Mouse (Mus musculus) liver, embryonic 15.5 days (tissue): ENCODE data around the gene Eif3c. TPM values are rescaled to one million over a fixed set of nuclear protein-coding genes. Genes with fewer than 3 reads are reported as not detected.

Source experiments
- ATAC-seq: fragments of 200-750 bp; cut with Nextera tagmentation; 2 replicates; pipeline ENCODE4 v1.8.0; 2017; ENCODE audit warnings: moderate number of reproducible peaks, mild to moderate bottlenecking, moderate library complexity; ENCODE audit not compliant: insufficient read depth
- H3K27ac ChIP-seq: fragments of 300-500 bp; sonication (generic); replicated peaks from 2 replicates; pipeline ENCODE4 v1.5.1; 2015; ENCODE audit warnings: mild to moderate bottlenecking, inconsistent platforms
- H3K27me3 ChIP-seq: fragments of 300-500 bp; sonication (generic); 2 replicates; pipeline ENCODE4 v1.6.1; 2015; ENCODE audit warnings: mild to moderate bottlenecking, inconsistent platforms
- H3K36me3 ChIP-seq: fragments of 300-500 bp; sonication (generic); replicated peaks from 2 replicates; pipeline ENCODE4 v1.6.1; 2015; ENCODE audit warnings: moderate library complexity, mild to moderate bottlenecking, inconsistent platforms
- H3K4me1 ChIP-seq: fragments of 300-500 bp; sonication (generic); replicated peaks from 2 replicates; pipeline ENCODE4 v1.6.1; 2015; ENCODE audit warnings: inconsistent platforms
- H3K4me2 ChIP-seq: fragments of 300-500 bp; sonication (generic); 2 replicates; pipeline ENCODE4 v1.6.1; 2015; ENCODE audit warnings: moderate library complexity, mild to moderate bottlenecking, inconsistent platforms
- H3K4me3 ChIP-seq: fragments of 300-500 bp; sonication (generic); replicated peaks from 2 replicates; pipeline ENCODE4 v1.5.1; 2015; ENCODE audit warnings: mild to moderate bottlenecking, inconsistent platforms
- H3K9ac ChIP-seq: fragments of 300-500 bp; sonication (generic); 2 replicates; pipeline ENCODE4 v1.6.1; 2015; ENCODE audit warnings: moderate library complexity, mild to moderate bottlenecking, inconsistent platforms
- H3K9me3 ChIP-seq: fragments of 300-500 bp; sonication (generic); replicated peaks from 2 replicates; pipeline ENCODE4 v1.6.1; 2016; ENCODE audit warnings: inconsistent platforms
- WGBS: fragments of 180-500 bp; shearing (Covaris S2); methylation state at CpG from one replicate; pipeline ENCODE4 v1.1.7; 2015; ENCODE audit warnings: mixed read lengths; ENCODE audit not compliant: insufficient replicate concordance; 5-methylcytosine and 5-hydroxymethylcytosine counted together
- polyA plus RNA-seq: library from polyadenylated mRNA; unstranded; fragments of >200 nt; fragmentation: Nextera tagmentation; extraction: Ambion mirVana; gene quantifications from 2 replicates; pipeline ENCODE4 v1.2.1, GENCODE M21; 2015

The Eif3c gene
- polyA plus RNA-seq, 1 experiment from 2014 or later, result 86.2 TPM

- Histone ChIP-seq H3K36me3 (no peaks in the 10 kb centered on the region), H3K4me1 (no peaks in the 10 kb centered on the region), H3K27me3 (peaks cover 5% of the 10 kb centered on the region; the same call in 1 of the 2 replicates), H3K4me2 (no peak overlapping the region), H3K4me3 (no peak overlapping the region), H3K9me3 (no peaks in the 10 kb centered on the region), H3K27ac (no peak overlapping the region), H3K9ac (no peak overlapping the region)
- no peak for ATAC-seq
- 73% methylated on average over 5 of the region's 5 CpGs for WGBS
Measured at GRCm38 (mm10) chr7:126518261-126518941, 47.8 kb downstream of the Eif3c start.

GRCm38 (mm10) chr7:126511287-126511686, 54.9 kb downstream of the Eif3c start:
- 56% methylated on average over 3 of the region's 3 CpGs for WGBS
- Histone ChIP-seq H3K9ac (no peak overlapping the region), H3K4me2 (no peak overlapping the region), H3K27me3 (peaks cover 5% of the 10 kb centered on the region; the same call in 1 of the 2 replicates), H3K27ac (no peak overlapping the region), H3K4me1 (no peaks in the 10 kb centered on the region), H3K4me3 (no peak overlapping the region), H3K36me3 (no peaks in the 10 kb centered on the region), H3K9me3 (no peaks in the 10 kb centered on the region)
- no peak for ATAC-seq

DNA sequence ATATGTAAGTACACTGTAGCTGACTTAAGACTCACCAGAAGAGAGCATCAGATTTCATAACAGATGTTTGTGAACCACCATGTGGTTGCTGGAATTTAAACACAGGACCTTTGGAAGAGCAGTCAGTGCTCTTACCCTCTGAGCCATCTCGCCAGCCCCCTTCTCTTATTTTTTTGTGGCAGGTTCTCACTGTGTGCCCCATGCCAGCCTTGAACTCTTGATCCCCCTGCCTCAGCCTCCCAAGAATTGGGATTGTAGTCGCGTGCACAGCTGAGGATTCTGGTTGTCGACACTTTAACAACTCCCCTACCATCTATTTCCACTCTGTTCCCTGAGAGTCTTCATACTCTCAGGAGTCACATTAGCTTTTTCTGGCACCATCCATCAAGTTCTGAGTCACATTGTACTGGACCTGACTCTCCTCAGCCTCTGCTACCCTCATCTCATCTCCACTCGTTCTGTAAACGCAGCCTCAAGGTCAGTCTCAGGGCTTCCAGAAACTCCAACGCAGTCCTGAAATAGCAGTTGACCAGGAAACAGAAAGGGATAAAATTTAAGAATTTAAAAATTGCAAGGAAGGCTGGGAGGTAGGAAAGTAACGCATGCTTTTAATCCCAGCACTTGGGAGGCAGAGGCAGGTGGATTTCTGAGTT, 59.0 kb downstream of the Eif3c start:
- Histone ChIP-seq H3K4me2 (no peak overlapping the region), H3K9ac (no peak overlapping the region), H3K4me1 (peaks cover 8% of the 10 kb centered on the region), H3K36me3 (no peaks in the 10 kb centered on the region), H3K27ac (no peak overlapping the region), H3K27me3 (no peaks in the 10 kb centered on the region), H3K4me3 (no peak overlapping the region), H3K9me3 (no peaks in the 10 kb centered on the region)
- no peak for ATAC-seq
- 78% methylated on average over 8 of the region's 8 CpGs for WGBS

DNA sequence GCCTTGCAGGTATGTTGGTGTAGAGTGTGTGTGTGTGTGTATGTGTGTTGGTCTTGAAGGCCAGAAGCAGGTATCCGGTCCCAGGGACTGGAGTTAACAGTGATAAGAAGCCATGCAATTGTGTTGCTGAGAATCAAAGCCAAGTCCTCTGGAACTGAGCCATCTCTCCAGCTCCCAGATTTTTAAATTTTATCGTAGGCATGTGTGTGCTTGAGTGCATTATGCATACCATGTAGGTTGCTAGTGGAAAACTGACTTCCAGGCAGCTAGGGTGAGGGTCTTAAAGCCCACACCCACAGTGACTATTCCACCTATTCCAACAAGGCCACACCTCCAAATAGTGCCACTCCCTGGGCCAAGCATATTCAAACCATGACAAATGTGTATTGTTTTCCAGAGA, 61.3 kb downstream of the Eif3c start:
- Histone ChIP-seq H3K4me1 (peaks cover 22% of the 10 kb centered on the region), H3K9ac (no peak overlapping the region), H3K36me3 (peaks cover 13% of the 10 kb centered on the region), H3K27ac (no peak overlapping the region), H3K4me3 (no peak overlapping the region), H3K4me2 (no peak overlapping the region), H3K9me3 (no peaks in the 10 kb centered on the region), H3K27me3 (no peaks in the 10 kb centered on the region)
- ATAC-seq, result no peak
- WGBS, result 68% methylated on average over 2 of the region's 2 CpGs

DNA sequence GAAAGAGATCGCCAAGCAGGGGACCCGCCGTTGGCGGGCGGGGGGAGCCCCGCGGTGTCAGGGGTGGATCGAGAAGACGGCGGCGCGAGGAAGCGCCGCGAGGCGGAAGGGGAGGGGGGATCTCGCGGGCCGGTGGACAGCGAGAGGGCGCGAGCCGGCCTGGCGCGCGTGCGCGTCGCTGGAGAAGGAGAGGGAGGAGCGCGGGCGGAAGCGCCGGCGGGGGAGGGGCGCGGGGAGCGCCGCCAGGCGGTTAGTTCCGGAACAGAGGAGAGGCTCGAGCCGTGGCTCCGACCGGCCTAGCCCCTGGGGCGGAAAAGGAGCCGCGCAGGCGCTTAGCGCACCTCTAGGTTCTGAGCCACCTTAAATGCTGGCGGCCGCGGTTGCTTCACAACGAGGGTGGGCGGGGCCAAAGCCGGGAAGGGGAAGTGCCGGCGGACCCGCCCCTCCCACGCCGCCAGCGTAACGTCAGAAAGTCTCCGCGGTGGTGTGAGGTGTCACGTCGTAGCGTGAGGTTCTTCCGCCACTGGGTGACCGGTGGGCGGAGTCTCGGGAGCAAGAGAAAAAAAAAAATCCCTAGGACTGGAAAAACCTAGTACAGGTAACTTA, 62.8 kb downstream of the Eif3c start, which contains the start of gene Atxn2l:
Atxn2l (minus strand) TSS at position 165 of the 606 bp plus-strand sequence.
- H3K9me3 ChIP-seq, result no peaks in the 10 kb centered on the region
- H3K4me3 ChIP-seq, result peak within 1 kb of the TSS; percentile 78
- peaks cover 29% of the 10 kb centered on the region for H3K36me3 ChIP-seq
- H3K4me2 ChIP-seq, result peak within 1 kb of the TSS; percentile 78
- peaks cover 23% of the 10 kb centered on the region for H3K4me1 ChIP-seq
- WGBS, result under 1% methylated on average over 61 of the region's 72 CpGs
- H3K9ac ChIP-seq, result peak within 1 kb of the TSS; percentile 91
- peak; percentile 80 for ATAC-seq
- H3K27ac ChIP-seq, result peak within 1 kb of the TSS; percentile 100
- H3K27me3 ChIP-seq, result no peaks in the 10 kb centered on the region

- under 1% methylated on average over 39 of the region's 40 CpGs for WGBS
- peak; percentile 3; the same call in 1 of the 2 replicates for ATAC-seq
- Histone ChIP-seq H3K4me1 (peaks cover 23% of the 10 kb centered on the region), H3K27ac (peak overlapping the region; percentile 100), H3K4me3 (peak overlapping the region; percentile 78), H3K9ac (peak overlapping the region; percentile 91), H3K27me3 (no peaks in the 10 kb centered on the region), H3K9me3 (no peaks in the 10 kb centered on the region), H3K4me2 (peak overlapping the region; percentile 78), H3K36me3 (peaks cover 35% of the 10 kb centered on the region)
Measured at GRCm38 (mm10) chr7:126502751-126503150, 63.5 kb downstream of the Eif3c start.

- Histone ChIP-seq H3K36me3 (peaks cover 41% of the 10 kb centered on the region), H3K4me1 (peaks cover 23% of the 10 kb centered on the region), H3K4me3 (peak overlapping the region; percentile 78), H3K4me2 (peak overlapping the region; percentile 78), H3K9me3 (no peaks in the 10 kb centered on the region), H3K9ac (peak overlapping the region; percentile 91), H3K27me3 (no peaks in the 10 kb centered on the region), H3K27ac (peak overlapping the region; percentile 100)
- under 1% methylated on average over 55 of the region's 57 CpGs for WGBS
- ATAC-seq, result peak; percentile 79
Measured at GRCm38 (mm10) chr7:126502023-126502741, 64.0 kb downstream of the Eif3c start.

DNA sequence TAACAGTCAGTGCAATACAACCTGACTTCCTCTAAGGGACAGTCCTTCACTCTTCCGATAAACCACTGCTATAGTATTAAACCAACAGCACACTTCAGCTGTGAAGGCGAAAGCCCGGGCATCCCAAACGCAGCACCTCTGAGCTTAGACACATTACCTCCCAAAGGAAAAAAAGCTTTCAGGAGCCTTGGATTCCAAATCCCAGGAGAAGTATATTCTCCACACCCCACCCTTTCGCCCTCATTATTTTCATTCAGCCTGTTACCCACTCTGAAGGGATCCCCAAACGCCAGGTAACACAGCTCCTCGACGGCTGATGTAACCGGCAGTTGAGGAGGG, 64.6 kb downstream of the Eif3c start:
- H3K4me2 ChIP-seq, result peak overlapping the region; percentile 78
- peak overlapping the region; percentile 78 for H3K4me3 ChIP-seq
- no peaks in the 10 kb centered on the region for H3K9me3 ChIP-seq
- WGBS, result 1% methylated on average over 9 of the region's 9 CpGs
- H3K27ac ChIP-seq, result peak overlapping the region; percentile 100
- H3K9ac ChIP-seq, result peak overlapping the region; percentile 91
- peaks cover 46% of the 10 kb centered on the region for H3K36me3 ChIP-seq
- H3K27me3 ChIP-seq, result no peaks in the 10 kb centered on the region
- no peak for ATAC-seq
- peaks cover 23% of the 10 kb centered on the region for H3K4me1 ChIP-seq

GRCm38 (mm10) chr7:126499416-126499815, 66.8 kb downstream of the Eif3c start:
- no peak for ATAC-seq
- peaks cover 29% of the 10 kb centered on the region for H3K4me1 ChIP-seq
- no peaks in the 10 kb centered on the region for H3K27me3 ChIP-seq
- H3K4me3 ChIP-seq, result no peak overlapping the region
- H3K36me3 ChIP-seq, result peaks cover 68% of the 10 kb centered on the region
- no peak overlapping the region for H3K9ac ChIP-seq
- WGBS, result 91% methylated on average over 7 of the region's 7 CpGs
- no peak overlapping the region for H3K27ac ChIP-seq
- H3K9me3 ChIP-seq, result no peaks in the 10 kb centered on the region
- no peak overlapping the region for H3K4me2 ChIP-seq

DNA sequence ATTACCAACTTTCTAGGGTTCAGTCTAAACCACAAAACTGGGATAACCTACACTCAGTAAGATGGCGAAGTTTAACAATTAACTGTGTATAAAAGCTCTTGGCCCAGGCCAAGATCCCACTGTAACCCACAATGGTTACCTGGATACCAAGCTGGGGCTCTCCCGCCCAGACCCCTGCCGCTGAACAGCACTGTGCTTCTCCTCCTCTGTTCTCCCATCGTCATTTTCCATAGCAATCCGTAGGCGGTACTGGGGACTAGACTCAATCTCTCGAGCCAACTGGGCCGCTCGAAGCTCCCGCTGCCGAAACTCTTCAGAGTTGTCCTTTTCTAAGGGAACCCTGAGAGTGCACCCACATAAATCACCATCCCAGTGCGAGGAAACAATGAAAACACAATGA, 68.2 kb downstream of the Eif3c start:
- no peak overlapping the region for H3K4me2 ChIP-seq
- H3K27me3 ChIP-seq, result no peaks in the 10 kb centered on the region
- ATAC-seq, result no peak
- WGBS, result 84% methylated on average over 12 of the region's 12 CpGs
- peaks cover 24% of the 10 kb centered on the region for H3K4me1 ChIP-seq
- H3K36me3 ChIP-seq, result peaks cover 83% of the 10 kb centered on the region
- H3K9me3 ChIP-seq, result no peaks in the 10 kb centered on the region
- no peak overlapping the region for H3K9ac ChIP-seq
- H3K27ac ChIP-seq, result no peak overlapping the region
- H3K4me3 ChIP-seq, result no peak overlapping the region

DNA sequence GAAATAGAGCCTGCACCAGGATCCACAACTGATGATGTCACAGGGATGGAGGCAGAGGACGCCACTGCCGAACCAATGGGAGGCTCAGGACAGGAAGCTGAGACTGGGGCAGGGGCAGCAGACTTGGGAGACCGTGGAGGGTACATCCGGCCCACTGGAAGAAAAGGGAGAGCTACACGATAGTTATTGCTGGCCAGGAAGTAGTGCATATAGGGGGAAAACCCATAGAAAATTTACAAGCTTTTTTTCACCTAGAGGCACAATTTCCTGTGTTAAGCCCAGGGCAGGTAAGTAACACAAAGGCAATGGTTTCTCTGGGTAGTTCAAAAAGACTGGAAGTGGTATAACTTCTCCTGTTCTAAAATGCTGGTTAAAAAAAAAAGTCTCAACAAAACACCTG, 69.7 kb downstream of the Eif3c start:
- no peak for ATAC-seq
- Histone ChIP-seq H3K9me3 (no peaks in the 10 kb centered on the region), H3K36me3 (peaks cover 98% of the 10 kb centered on the region), H3K4me2 (no peak overlapping the region), H3K27me3 (no peaks in the 10 kb centered on the region), H3K9ac (no peak overlapping the region), H3K27ac (no peak overlapping the region), H3K4me1 (peaks cover 24% of the 10 kb centered on the region), H3K4me3 (no peak overlapping the region)
- 85% methylated on average over 5 of the region's 5 CpGs for WGBS
